Mouse (Mus musculus) embryonic fibroblast, embryonic 13.5 days (primary cell): ENCODE results near the gene Atoh1. TPM values are rescaled to one million over a fixed set of nuclear protein-coding genes. Genes with fewer than 3 reads are reported as not detected.

Source experiments
- H3K27ac ChIP-seq: 2 replicates; pipeline ENCODE4 v1.5.1; 2012; ENCODE audit warnings: low read length, control low read depth, inconsistent platforms; ENCODE audit not compliant: insufficient read depth
- H3K4me1 ChIP-seq: 2 replicates; pipeline ENCODE4 v1.6.1; 2011; ENCODE audit warnings: low read length; ENCODE audit not compliant: control insufficient read depth, insufficient read depth
- H3K4me3 ChIP-seq: 2 replicates; pipeline ENCODE4 v1.5.1; 2011; ENCODE audit warnings: mild to moderate bottlenecking, control low read depth, low read length; ENCODE audit not compliant: insufficient read depth
- CTCF ChIP-seq: IDR thresholded peaks from 2 replicates; pipeline ENCODE4 v1.5.1; 2011; ENCODE audit warnings: mild to moderate bottlenecking, control low read depth, low read length, moderate library complexity, borderline replicate concordance; ENCODE audit not compliant: insufficient read depth
- POLR2A ChIP-seq: IDR thresholded peaks from 2 replicates; pipeline ENCODE4 v1.6.1; 2011; ENCODE audit warnings: low read depth, mild to moderate bottlenecking, control low read depth, low read length, moderate library complexity
- polyA plus RNA-seq: library from polyadenylated mRNA; stranded (reverse); fragments of >200 nt; gene quantifications from 2 replicates; pipeline ENCODE4 v1.2.4, GENCODE M21; 2011; ENCODE audit warnings: low read depth; ENCODE audit not compliant: missing spikeins, insufficient read length

Atoh1 gene
- polyA plus RNA-seq, 1 experiment = not detected

DNA sequence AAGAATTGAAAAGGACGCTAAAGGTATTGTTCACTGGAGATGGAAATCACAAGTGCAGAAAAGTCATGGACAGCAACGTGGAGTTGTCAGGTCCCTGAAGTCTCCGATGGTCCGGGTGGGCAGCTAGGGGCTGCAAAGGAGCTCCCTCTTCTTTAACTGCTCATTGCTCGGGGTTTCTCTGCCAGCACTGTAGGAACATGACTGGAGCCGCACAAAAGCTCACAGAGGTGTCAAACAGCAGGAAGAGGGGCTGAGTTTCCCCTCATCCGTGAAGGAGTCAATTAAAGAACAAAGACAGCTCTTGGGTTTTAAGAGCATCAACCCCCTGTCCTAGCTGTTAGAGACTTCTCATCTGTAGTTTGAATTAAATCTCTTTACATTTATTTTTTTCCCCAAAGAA, 44.5 kb downstream of the Atoh1 start:
- Histone ChIP-seq H3K4me1 (no peaks in the 10 kb centered on the region), H3K27ac (no peak overlapping the region), H3K4me3 (no peak overlapping the region)
- no peak for TF ChIP-seq CTCF
- no peak for TF ChIP-seq POLR2A
